Mouse (Mus musculus) induced T-regulatory cell, adult 2 months (primary cell): ENCODE data around the gene Slc51a.

Experiments used
- DNase-seq: peaks from one replicate; pipeline ENCODE4 v3.0.0-alpha.2; 2012; ENCODE audit warnings: low read depth

The Slc51a gene

GRCm38 (mm10) chr16:32487234-32488111, at the start of gene Slc51a:
Gene Slc51a, minus strand, starts transcription at chr16:32487879.
- no peak for DNase-seq

GRCm38 (mm10) chr16:32535157-32535751, 47.6 kb upstream of the Slc51a start:
- no peak for DNase-seq

GRCm38 (mm10) chr16:32532878-32533826, 45.5 kb upstream of the Slc51a start:
- DNase-seq = no peak

GRCm38 (mm10) chr16:32526906-32527305, 39.2 kb upstream of the Slc51a start:
- no peak for DNase-seq

- DNase-seq = no peak
Measured at GRCm38 (mm10) chr16:32524244-32524615, 36.6 kb upstream of the Slc51a start.

GRCm38 (mm10) chr16:32523462-32524243, 36.0 kb upstream of the Slc51a start:
- DNase-seq = peak; percentile 48

GRCm38 (mm10) chr16:32522578-32523194, 35.0 kb upstream of the Slc51a start:
- peak; percentile 38 for DNase-seq

- DNase-seq = peak; percentile 82
Measured at GRCm38 (mm10) chr16:32520372-32520748, 32.7 kb upstream of the Slc51a start.

- peak; percentile 57 for DNase-seq
Measured at GRCm38 (mm10) chr16:32519656-32520371, 32.1 kb upstream of the Slc51a start.

- DNase-seq = no peak
Measured at GRCm38 (mm10) chr16:32517785-32518481, 30.3 kb upstream of the Slc51a start.

GRCm38 (mm10) chr16:32516006-32516962, 28.6 kb upstream of the Slc51a start:
- DNase-seq = peak; percentile 73

GRCm38 (mm10) chr16:32513948-32514347, 26.3 kb upstream of the Slc51a start:
- DNase-seq = no peak

GRCm38 (mm10) chr16:32513401-32513800, 25.7 kb upstream of the Slc51a start:
- no peak for DNase-seq

GRCm38 (mm10) chr16:32512921-32513320, 25.2 kb upstream of the Slc51a start:
- DNase-seq = no peak

GRCm38 (mm10) chr16:32511827-32512490, 24.3 kb upstream of the Slc51a start:
- no peak for DNase-seq

GRCm38 (mm10) chr16:32511338-32511734, 23.7 kb upstream of the Slc51a start:
- DNase-seq = no peak

GRCm38 (mm10) chr16:32510399-32511337, 23.0 kb upstream of the Slc51a start:
- no peak for DNase-seq
